Comparison of ENCODE assay signal across 27 mouse cellular contexts in the genomic region with DNA sequence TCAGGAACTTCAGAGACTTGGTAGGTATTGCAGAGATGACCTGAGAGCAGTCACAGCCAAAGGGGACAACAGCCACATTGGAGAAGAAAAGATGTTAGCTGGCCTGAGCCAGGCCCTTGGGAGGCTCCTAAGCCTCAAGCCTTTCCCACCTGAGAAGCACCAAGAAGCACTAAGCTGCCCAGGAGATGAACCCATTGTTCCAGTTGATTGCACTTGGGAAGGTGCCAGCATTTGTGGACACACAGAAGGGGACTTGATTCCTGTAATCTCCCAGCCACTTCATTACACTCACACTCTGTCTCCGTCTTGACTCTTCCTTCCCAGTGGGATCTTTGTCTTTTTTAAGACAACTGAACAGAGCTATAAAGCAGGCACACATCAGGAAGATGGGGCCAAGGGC. TPM values are rescaled to one million over a fixed set of nuclear protein-coding genes. Genes with fewer than 3 reads are reported as not detected.
A peak's percentile ranks its signal among the peaks of the same experiment; 100 is the strongest.
DNase-seq lines count a peak whose midpoint lies in the region; ATAC-seq and TF ChIP-seq lines count a peak whose summit lies in the region.
"Had no signal": no experiment of that assay in that cellular context is flagged by ENCODE, and none has a peak within 500 bp of the region (broad histone marks: within the 10 kb centered on the region; RNA-seq: fewer than 3 reads in every experiment).

No protein-coding gene starts in this region.

- H3K4me1 ChIP-seq in hindbrain, postnatal 0 days (ENCODE audit: insufficient read depth, low read length) = no peaks in the 10 kb centered on the region
- no peaks in the 10 kb centered on the region for H3K4me1 ChIP-seq in hindbrain, embryonic 11.5 days (replicated peaks; ENCODE audit: control insufficient read depth, insufficient read depth, low read length)
- peaks cover 23% of the 10 kb centered on the region for H3K4me1 ChIP-seq in kidney, embryonic 16.5 days (ENCODE audit: insufficient read depth, low read length)
- H3K4me1 ChIP-seq: neural tube, embryonic 15.5 days had no signal

- DNase-seq in hindbrain, postnatal 0 days (ENCODE audit: low spot score) = peak; percentile 28
- DNase-seq in hindbrain, embryonic 11.5 days (ENCODE audit: low spot score) = no peak
- DNase-seq in kidney, postnatal 25 days = peak; percentile 59 to 67
- peak; percentile 80 for DNase-seq in retina, postnatal 1 day
- DNase-seq in retina, embryonic 14.5 days (ENCODE audit: low spot score) = no peak
- DNase-seq in right cerebral cortex, adult 18-20 months = no peak
- DNase-seq: adrenal gland, postnatal 25 days; B cell, adult 2 months; cerebellum, adult 11-12 months; cerebellum, postnatal 36 days; gastrocnemius, postnatal 25 days; heart, postnatal 14 days; layer of hippocampus, adult 9-11 months; midbrain, embryonic 14.5 days; thymus, postnatal 4 days had no signal

- no peak for ATAC-seq in hindbrain, postnatal 0 days
- ATAC-seq in hindbrain, embryonic 11.5 days (ENCODE audit: low FRiP score) = no peak
- ATAC-seq in kidney, embryonic 16.5 days (ENCODE audit: low FRiP score, low TSS enrichment) = no peak
- ATAC-seq: forebrain, embryonic 14.5 days; intestine, embryonic 16.5 days had no signal

- 50% methylated on average over 1 of the region's 1 CpGs for WGBS in hindbrain, postnatal 0 days
- 87% methylated on average over 1 of the region's 1 CpGs for WGBS in hindbrain, embryonic 11.5 days
- WGBS in kidney, embryonic 16.5 days = 57% methylated on average over 1 of the region's 1 CpGs

- no peak overlapping the region for H3K4me3 ChIP-seq in hindbrain, postnatal 0 days (ENCODE audit: low read length)
- H3K4me3 ChIP-seq in hindbrain, embryonic 11.5 days (ENCODE audit: low read depth, low read length) = no peak overlapping the region
- no peak overlapping the region for H3K4me3 ChIP-seq in kidney, embryonic 16.5 days (ENCODE audit: low read length)
- H3K4me3 ChIP-seq: embryonic facial prominence, embryonic 12.5 days; hindbrain, embryonic 12.5 days; limb, embryonic 12.5 days; liver, embryonic 15.5 days; neural tube, embryonic 15.5 days had no signal

- no peak overlapping the region for H3K27ac ChIP-seq in hindbrain, postnatal 0 days
- H3K27ac ChIP-seq in hindbrain, embryonic 11.5 days (ENCODE audit: low read depth, low read length) = no peak overlapping the region
- no peak overlapping the region for H3K27ac ChIP-seq in kidney, embryonic 16.5 days (ENCODE audit: low read length)
- H3K27ac ChIP-seq: embryonic facial prominence, embryonic 12.5 days; hindbrain, embryonic 12.5 days; limb, embryonic 12.5 days; liver, embryonic 15.5 days; macrophage; neural tube, embryonic 15.5 days had no signal

- no peak overlapping the region for H3K4me2 ChIP-seq in hindbrain, postnatal 0 days (ENCODE audit: low read depth, low read length)
- no peak overlapping the region for H3K4me2 ChIP-seq in hindbrain, embryonic 11.5 days (replicated peaks; ENCODE audit: low read depth, low read length)
- no peak overlapping the region for H3K4me2 ChIP-seq in kidney, embryonic 16.5 days (replicated peaks; ENCODE audit: low read depth, low read length)
- H3K4me2 ChIP-seq: embryonic facial prominence, embryonic 12.5 days; hindbrain, embryonic 12.5 days; limb, embryonic 12.5 days; liver, embryonic 15.5 days; neural tube, embryonic 15.5 days had no signal

- H3K9me3 ChIP-seq in hindbrain, postnatal 0 days (ENCODE audit: low read length) = no peaks in the 10 kb centered on the region
- no peaks in the 10 kb centered on the region for H3K9me3 ChIP-seq in hindbrain, embryonic 11.5 days (ENCODE audit: control insufficient read depth, low read length)
- H3K9me3 ChIP-seq in kidney, embryonic 16.5 days (ENCODE audit: low read length) = no peaks in the 10 kb centered on the region
- H3K9me3 ChIP-seq: embryonic facial prominence, embryonic 12.5 days; hindbrain, embryonic 12.5 days; limb, embryonic 12.5 days; liver, embryonic 15.5 days; neural tube, embryonic 15.5 days had no signal

- TF ChIP-seq CTCF in hindbrain, postnatal 0 days (IDR thresholded peaks at IDR 0.05; ENCODE audit: low read depth) = no peak

- no peaks in the 10 kb centered on the region for H3K36me3 ChIP-seq in hindbrain, postnatal 0 days (ENCODE audit: insufficient read depth, low read length)
- no peaks in the 10 kb centered on the region for H3K36me3 ChIP-seq in hindbrain, embryonic 11.5 days (ENCODE audit: control insufficient read depth, insufficient read depth, low read length)
- H3K36me3 ChIP-seq in kidney, embryonic 16.5 days (ENCODE audit: insufficient read depth, low read length) = no peaks in the 10 kb centered on the region

- H3K27me3 ChIP-seq in hindbrain, postnatal 0 days (ENCODE audit: insufficient read depth, low read length) = no peaks in the 10 kb centered on the region
- no peaks in the 10 kb centered on the region for H3K27me3 ChIP-seq in hindbrain, embryonic 11.5 days (ENCODE audit: control insufficient read depth, insufficient read depth, low read length)
- no peaks in the 10 kb centered on the region for H3K27me3 ChIP-seq in kidney, embryonic 16.5 days (ENCODE audit: insufficient read depth, low read length)
- H3K27me3 ChIP-seq: embryonic facial prominence, embryonic 12.5 days; hindbrain, embryonic 12.5 days; limb, embryonic 12.5 days; liver, embryonic 15.5 days; neural tube, embryonic 15.5 days had no signal

- H3K9ac ChIP-seq in hindbrain, postnatal 0 days (replicated peaks; ENCODE audit: low read length) = no peak overlapping the region
- H3K9ac ChIP-seq in hindbrain, embryonic 11.5 days (ENCODE audit: low read depth, low read length) = no peak overlapping the region
- no peak overlapping the region for H3K9ac ChIP-seq in kidney, embryonic 16.5 days (replicated peaks; ENCODE audit: low read length)
- H3K9ac ChIP-seq: embryonic facial prominence, embryonic 12.5 days; hindbrain, embryonic 12.5 days; limb, embryonic 12.5 days; liver, embryonic 15.5 days; neural tube, embryonic 15.5 days had no signal

RNA-seq across cellular contexts. Expression of gene Lax1, which starts 25.3 kb away (rescaled TPM):
- 0.10 TPM in 1 of 2 replicates, not detected in the other for total RNA-seq in hindbrain, postnatal 0 days (2014; rRNA removed)
- polyA plus RNA-seq in hindbrain, postnatal 0 days (2015; fragmentation: Nextera tagmentation; extraction: Ambion mirVana) = 0.08 and 0.13 TPM in 2 replicates
- polyA plus RNA-seq in hindbrain, embryonic 11.5 days (2014; fragmentation: Nextera tagmentation; extraction: Ambion mirVana) = 0.12 and 0.22 TPM in 2 replicates
- polyA plus RNA-seq in kidney, embryonic 16.5 days (2015; fragmentation: Nextera tagmentation; extraction: Ambion mirVana) = 0.50 and 0.60 TPM in 2 replicates
- total RNA-seq: adrenal gland, postnatal 25 days; gastrocnemius, adult 18-20 months had no signal
- polyA plus RNA-seq: forebrain, embryonic 14.5 days; macrophage; midbrain, embryonic 14.5 days had no signal

RNA-seq across cellular contexts. Expression of gene Gm38394, which starts 54.1 kb away (rescaled TPM):
- total RNA-seq in hindbrain, postnatal 0 days (2014; rRNA removed) = 5.1 and 5.3 TPM in 2 replicates
- 1.2 and 1.7 TPM in 2 replicates for polyA plus RNA-seq in hindbrain, postnatal 0 days (2015; fragmentation: Nextera tagmentation; extraction: Ambion mirVana)
- polyA plus RNA-seq in hindbrain, embryonic 11.5 days (2014; fragmentation: Nextera tagmentation; extraction: Ambion mirVana) = 6.7 and 10.4 TPM in 2 replicates
- 4.1 and 4.9 TPM in 2 replicates for polyA plus RNA-seq in kidney, embryonic 16.5 days (2015; fragmentation: Nextera tagmentation; extraction: Ambion mirVana)

RNA-seq across cellular contexts. Expression of gene Zbed6, which starts 54.5 kb away (rescaled TPM):
- 6.0 and 7.8 TPM in 2 replicates for total RNA-seq in hindbrain, postnatal 0 days (2014; rRNA removed)
- polyA plus RNA-seq in hindbrain, postnatal 0 days (2015; fragmentation: Nextera tagmentation; extraction: Ambion mirVana) = 0.15 and 0.87 TPM in 2 replicates
- polyA plus RNA-seq in hindbrain, embryonic 11.5 days (2014; fragmentation: Nextera tagmentation; extraction: Ambion mirVana) = not detected in 2 replicates
- not detected in 2 replicates for polyA plus RNA-seq in kidney, embryonic 16.5 days (2015; fragmentation: Nextera tagmentation; extraction: Ambion mirVana)
- polyA plus RNA-seq: embryonic facial prominence, embryonic 12.5 days; forebrain, embryonic 14.5 days; heart, embryonic 14.5 days; hindbrain, embryonic 12.5 days; intestine, embryonic 16.5 days; limb, embryonic 12.5 days; liver, embryonic 15.5 days; lung, embryonic 16.5 days; midbrain, embryonic 14.5 days; neural tube, embryonic 15.5 days had no signal

Comparison
In these comparisons a context has a peak if more than half of its experiments do, and no peak if none do; other contexts are left out.
1. DNase-seq: peak in hindbrain, postnatal 0 days (single experiment), kidney, postnatal 25 days (2 of 2) and retina, postnatal 1 day (single experiment); none in hindbrain, embryonic 11.5 days (single experiment), retina, embryonic 14.5 days (single experiment) and right cerebral cortex, adult 18-20 months (single experiment).